Mouse (Mus musculus) megakaryocyte, embryonic 14.5 days (primary cell): ENCODE data around the gene Rbpjl.

ENCODE experiments used
- FLI1 ChIP-seq: IDR thresholded peaks from 2 replicates; pipeline ENCODE4 v1.6.1; 2012; ENCODE audit warnings: low read length, inconsistent platforms, mixed read lengths
- GATA1 ChIP-seq: IDR thresholded peaks from 3 replicates; pipeline ENCODE4 v1.6.1; 2012; ENCODE audit warnings: mixed read lengths, low read length, inconsistent platforms, borderline replicate concordance

- TF ChIP-seq GATA1 (no peak), FLI1 (no peak)
Measured at GRCm38 (mm10) chr2:164371371-164371770, 31.6 kb upstream of the Rbpjl start.
